Mouse (Mus musculus): ENCODE results near the gene Eif2ak3. TPM values are rescaled to one million over a fixed set of nuclear protein-coding genes. Genes with fewer than 3 reads are reported as not detected.
"Not testable (repeated sequence)": the region's sequence is repeated elsewhere in the genome, so short reads cannot be mapped to it uniquely, and the experiment has no call there.

Gene Eif2ak3
- polyA plus RNA-seq, 1 experiment from 2014 or later = 9.6 TPM

DNA sequence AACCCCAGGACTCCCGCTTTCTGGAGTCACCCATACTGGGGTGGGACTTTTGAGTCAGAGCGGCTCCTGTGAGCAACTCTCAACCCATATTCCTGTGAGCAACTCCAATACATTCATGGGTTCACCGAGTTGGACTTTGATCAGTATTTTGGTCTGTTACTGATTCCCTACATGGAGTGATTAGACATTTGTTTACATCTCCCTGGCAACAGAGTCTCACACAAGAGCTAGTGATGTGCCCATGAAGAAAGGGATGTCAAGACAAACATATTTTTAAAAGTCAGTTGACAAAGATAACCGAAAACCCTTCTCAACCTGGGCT lies 29.7 kb upstream of the Eif2ak3 start:
- H3K27ac ChIP-seq (ENCODE audit: low read depth, low read length) = peak overlapping the region; percentile 89; the same call in 1 of the 2 replicates
- H3K9me3 ChIP-seq (ENCODE audit: control insufficient read depth) = no peaks in the 10 kb centered on the region
- H3K4me3 ChIP-seq (ENCODE audit: low read depth, low read length) = no peak overlapping the region
- no peak overlapping the region for H3K9ac ChIP-seq (ENCODE audit: low read depth, low read length)
- H3K4me1 ChIP-seq (replicated peaks; ENCODE audit: control insufficient read depth, insufficient read depth, low read length) = no peaks in the 10 kb centered on the region
- TF ChIP-seq CTCF (IDR thresholded peaks at IDR 0.05; ENCODE audit: low read depth) = no peak
- H3K36me3 ChIP-seq (ENCODE audit: control insufficient read depth, insufficient read depth) = no peaks in the 10 kb centered on the region
- 54% methylated on average over 4 of the region's 4 CpGs for WGBS
- no peak overlapping the region for H3K4me2 ChIP-seq (replicated peaks; ENCODE audit: low read depth)
- peak; percentile 81 for ATAC-seq
- no peaks in the 10 kb centered on the region for H3K27me3 ChIP-seq (replicated peaks; ENCODE audit: control insufficient read depth, insufficient read depth, low read length)

GRCm38 (mm10) chr6:70815471-70815870 lies 28.8 kb upstream of the Eif2ak3 start:
- no peaks in the 10 kb centered on the region for H3K27me3 ChIP-seq (replicated peaks; ENCODE audit: control insufficient read depth, insufficient read depth, low read length)
- no peak overlapping the region for H3K4me3 ChIP-seq (ENCODE audit: low read depth, low read length)
- WGBS = 66% methylated on average over 8 of the region's 8 CpGs
- no peak for TF ChIP-seq CTCF (IDR thresholded peaks at IDR 0.05; ENCODE audit: low read depth)
- H3K9ac ChIP-seq (ENCODE audit: low read depth, low read length) = no peak overlapping the region
- no peaks in the 10 kb centered on the region for H3K36me3 ChIP-seq (ENCODE audit: control insufficient read depth, insufficient read depth)
- H3K4me2 ChIP-seq (replicated peaks; ENCODE audit: low read depth) = no peak overlapping the region
- H3K4me1 ChIP-seq (replicated peaks; ENCODE audit: control insufficient read depth, insufficient read depth, low read length) = no peaks in the 10 kb centered on the region
- no peak for ATAC-seq
- no peak overlapping the region for H3K27ac ChIP-seq (ENCODE audit: low read depth, low read length)
- no peaks in the 10 kb centered on the region for H3K9me3 ChIP-seq (ENCODE audit: control insufficient read depth)

DNA sequence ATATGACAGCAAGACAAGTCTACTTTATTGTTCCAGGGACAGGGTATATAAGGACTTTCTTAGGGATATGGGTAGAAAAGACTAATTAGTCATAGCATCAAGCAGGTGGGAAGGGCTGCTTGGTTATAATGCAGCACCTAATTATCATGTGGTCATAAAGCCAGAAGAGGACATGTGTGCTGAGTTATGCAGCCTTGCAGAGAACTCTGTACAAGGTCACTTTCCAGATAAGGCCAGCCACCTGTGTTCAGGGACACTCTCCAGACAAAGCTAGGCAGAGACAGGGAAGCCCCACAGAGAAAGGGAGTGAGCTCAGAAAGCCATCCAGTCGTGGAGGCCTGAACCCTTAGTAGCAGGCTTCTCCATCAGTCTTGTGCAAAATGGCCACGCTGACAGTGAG lies 22.7 kb upstream of the Eif2ak3 start:
- Histone ChIP-seq H3K4me1 (replicated peaks; ENCODE audit: control insufficient read depth, insufficient read depth, low read length) (peaks cover 6% of the 10 kb centered on the region), H3K9me3 (ENCODE audit: control insufficient read depth) (no peaks in the 10 kb centered on the region), H3K27ac (ENCODE audit: low read depth, low read length) (no peak overlapping the region; the same call in none of the 2 replicates), H3K27me3 (replicated peaks; ENCODE audit: control insufficient read depth, insufficient read depth, low read length) (no peaks in the 10 kb centered on the region), H3K4me3 (ENCODE audit: low read depth, low read length) (no peak overlapping the region), H3K4me2 (replicated peaks; ENCODE audit: low read depth) (no peak overlapping the region), H3K36me3 (ENCODE audit: control insufficient read depth, insufficient read depth) (no peaks in the 10 kb centered on the region), H3K9ac (ENCODE audit: low read depth, low read length) (no peak overlapping the region)
- WGBS = 48% methylated on average over 2 of the region's 2 CpGs
- peak; percentile 34 for ATAC-seq
- TF ChIP-seq CTCF (IDR thresholded peaks at IDR 0.05; ENCODE audit: low read depth) = no peak

GRCm38 (mm10) chr6:70822386-70822910 lies 21.9 kb upstream of the Eif2ak3 start:
- no peak overlapping the region for H3K4me2 ChIP-seq (replicated peaks; ENCODE audit: low read depth)
- WGBS = 59% methylated on average over 5 of the region's 5 CpGs
- no peak overlapping the region for H3K27ac ChIP-seq (ENCODE audit: low read depth, low read length)
- TF ChIP-seq CTCF (IDR thresholded peaks at IDR 0.05; ENCODE audit: low read depth) = no peak
- no peak overlapping the region for H3K9ac ChIP-seq (ENCODE audit: low read depth, low read length)
- no peaks in the 10 kb centered on the region for H3K36me3 ChIP-seq (ENCODE audit: control insufficient read depth, insufficient read depth)
- no peak for ATAC-seq
- peaks cover 6% of the 10 kb centered on the region for H3K4me1 ChIP-seq (replicated peaks; ENCODE audit: control insufficient read depth, insufficient read depth, low read length)
- no peaks in the 10 kb centered on the region for H3K9me3 ChIP-seq (ENCODE audit: control insufficient read depth)
- H3K4me3 ChIP-seq (ENCODE audit: low read depth, low read length) = no peak overlapping the region
- no peaks in the 10 kb centered on the region for H3K27me3 ChIP-seq (replicated peaks; ENCODE audit: control insufficient read depth, insufficient read depth, low read length)

DNA sequence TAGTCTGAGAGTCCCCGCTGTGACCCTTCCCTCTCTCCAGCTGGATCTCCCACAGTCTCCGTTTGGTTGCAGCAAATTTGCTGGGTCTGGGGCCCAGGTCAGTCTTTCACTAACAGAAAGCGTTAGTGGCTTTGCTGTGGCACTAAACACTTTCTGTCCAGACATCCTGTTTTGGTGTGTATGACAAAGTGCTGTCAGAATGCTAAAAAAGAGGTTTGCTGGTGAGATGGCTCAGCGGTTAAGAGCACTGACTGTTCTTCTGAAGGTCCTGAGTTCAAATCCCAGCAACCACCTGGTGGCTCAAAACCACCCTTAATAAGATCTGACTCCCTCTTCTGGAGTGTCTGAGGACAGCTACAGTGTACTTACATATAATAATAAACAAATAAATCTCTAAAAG lies 21.0 kb upstream of the Eif2ak3 start:
- not testable (repeated sequence) for H3K27ac ChIP-seq (ENCODE audit: low read depth, low read length); H3K4me2 ChIP-seq (replicated peaks; ENCODE audit: low read depth); H3K9ac ChIP-seq (ENCODE audit: low read depth, low read length); H3K36me3 ChIP-seq (ENCODE audit: control insufficient read depth, insufficient read depth); ATAC-seq; H3K4me3 ChIP-seq (ENCODE audit: low read depth, low read length); H3K4me1 ChIP-seq (replicated peaks; ENCODE audit: control insufficient read depth, insufficient read depth, low read length); H3K27me3 ChIP-seq (replicated peaks; ENCODE audit: control insufficient read depth, insufficient read depth, low read length); H3K9me3 ChIP-seq (ENCODE audit: control insufficient read depth)
- 75% methylated on average over 4 of the region's 4 CpGs for WGBS

DNA sequence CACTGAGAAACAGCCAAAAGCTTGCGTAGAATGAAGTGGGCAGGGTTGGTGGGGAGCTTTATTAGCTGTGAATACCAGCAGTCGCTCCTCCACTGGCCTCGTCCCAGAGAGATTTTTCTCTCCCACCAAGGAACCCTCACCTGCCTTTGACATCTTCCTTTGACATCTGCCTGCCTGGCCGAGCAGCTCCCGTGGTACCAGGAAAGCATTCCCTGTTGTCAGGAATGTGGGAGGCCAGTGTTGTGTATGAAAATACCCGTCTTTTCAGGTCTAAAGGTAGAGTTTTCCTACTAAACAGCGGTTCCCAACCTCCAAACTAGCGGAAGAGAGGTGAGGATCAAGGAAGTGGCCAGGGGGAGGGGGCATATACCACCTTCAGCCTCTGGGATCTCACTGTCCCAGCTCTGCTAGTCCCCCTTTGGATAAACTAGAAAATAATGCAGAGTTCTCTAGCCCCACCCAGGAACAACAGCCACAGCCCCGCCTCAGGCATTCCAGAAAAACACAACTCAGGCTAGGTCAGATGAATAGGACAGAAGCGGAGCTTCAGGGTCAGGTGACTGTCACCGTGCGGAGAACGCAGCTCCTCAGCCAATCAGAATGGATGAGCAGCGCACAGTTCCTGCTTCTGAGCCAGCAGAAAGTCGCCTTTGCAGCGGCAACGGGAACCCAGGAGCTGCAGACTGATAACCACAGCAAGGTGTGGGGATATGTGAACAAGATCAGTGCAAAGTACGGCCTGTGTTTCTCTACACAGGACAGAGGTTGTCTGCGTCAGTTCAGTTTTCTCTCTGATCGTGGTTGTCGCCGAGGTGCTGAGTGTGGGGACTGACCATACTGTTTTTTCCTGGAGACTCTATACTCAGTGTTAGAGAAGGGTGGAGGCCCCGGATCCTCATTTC lies 20.0 kb upstream of the Eif2ak3 start:
- Histone ChIP-seq H3K4me3 (ENCODE audit: low read depth, low read length) (peak overlapping the region; percentile 35), H3K36me3 (ENCODE audit: control insufficient read depth, insufficient read depth) (no peaks in the 10 kb centered on the region), H3K27ac (ENCODE audit: low read depth, low read length) (peak overlapping the region; percentile 91), H3K4me1 (replicated peaks; ENCODE audit: control insufficient read depth, insufficient read depth, low read length) (peaks cover 6% of the 10 kb centered on the region), H3K4me2 (replicated peaks; ENCODE audit: low read depth) (peak overlapping the region; percentile 72), H3K9me3 (ENCODE audit: control insufficient read depth) (no peaks in the 10 kb centered on the region), H3K27me3 (replicated peaks; ENCODE audit: control insufficient read depth, insufficient read depth, low read length) (no peaks in the 10 kb centered on the region), H3K9ac (ENCODE audit: low read depth, low read length) (peak overlapping the region; percentile 50)
- WGBS = 6% methylated on average over 23 of the region's 23 CpGs
- no peak for TF ChIP-seq CTCF (IDR thresholded peaks at IDR 0.05; ENCODE audit: low read depth)
- peak; percentile 96 for ATAC-seq

All from intestine, postnatal 0 days (tissue).